Mouse (Mus musculus) spleen, adult 2 months (tissue): ENCODE measurements around the gene Shroom3.

Experiments
- CTCF ChIP-seq: fragments of 200-500 bp; IDR thresholded peaks from 2 replicates; pipeline ENCODE4 v1.5.1; 2011; ENCODE audit warnings: mild to moderate bottlenecking, inconsistent platforms; ENCODE audit not compliant: insufficient read depth, insufficient read length, insufficient replicate concordance; ENCODE audit errors: extremely low read depth
- POLR2A ChIP-seq: fragments of 200-500 bp; IDR thresholded peaks from 2 replicates; pipeline ENCODE4 v1.6.1; 2011; ENCODE audit warnings: low read depth, low read length, inconsistent platforms

- TF ChIP-seq CTCF (no peak), POLR2A (no peak)
Measured at GRCm38 (mm10) chr5:92715319-92715718, 32.1 kb downstream of the Shroom3 start.
